Mouse (Mus musculus): ENCODE results near the gene Tdrd12. TPM values are rescaled to one million over a fixed set of nuclear protein-coding genes. Genes with fewer than 3 reads are reported as not detected.
"Not testable (repeated sequence)": the region's sequence is repeated elsewhere in the genome, so short reads cannot be mapped to it uniquely, and the experiment has no call there.

Tdrd12 gene
- polyA plus RNA-seq, 1 experiment from 2014 or later, result 0.62 TPM

DNA sequence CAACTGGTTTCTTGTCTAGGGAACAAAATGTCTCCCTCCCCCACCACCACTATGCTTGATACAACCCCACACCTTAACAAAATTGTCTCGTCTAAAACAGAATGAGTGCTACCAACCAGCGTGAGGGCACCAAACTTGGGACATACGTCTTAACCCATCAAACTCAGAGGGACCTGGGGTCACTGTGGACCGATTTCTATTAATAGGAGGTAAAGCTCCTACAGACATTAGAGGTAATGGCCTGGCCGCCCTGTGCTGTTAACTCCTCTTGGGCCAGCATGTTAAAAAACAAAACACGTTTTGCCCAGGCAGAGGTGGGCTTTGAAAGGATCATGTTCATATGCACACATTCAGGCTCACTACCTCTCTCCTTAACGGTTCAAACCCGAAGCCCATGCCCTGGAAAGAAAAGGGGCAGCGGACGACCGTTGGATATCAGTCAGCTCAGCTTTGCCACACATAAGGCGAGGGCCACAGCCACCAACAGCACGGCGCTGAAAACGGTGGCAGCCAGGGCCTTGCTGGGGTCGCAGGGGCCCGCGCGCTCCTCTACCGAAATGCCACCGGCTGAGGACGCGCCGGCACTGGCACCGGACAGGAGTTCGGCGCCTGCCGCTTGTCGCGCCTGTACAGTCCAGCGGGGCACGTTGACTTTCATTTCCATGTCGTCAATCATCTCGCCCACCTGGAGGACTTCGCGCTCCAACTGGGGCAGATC lies 46.7 kb upstream of the Tdrd12 start:
- no peak for DNase-seq (ENCODE audit: low spot score)
- Histone ChIP-seq H3K36me3 (ENCODE audit: insufficient read depth, low read length) (no peaks in the 10 kb centered on the region), H3K9me3 (replicated peaks; ENCODE audit: low read length) (no peaks in the 10 kb centered on the region), H3K4me2 (ENCODE audit: low read length) (peak overlapping the region; percentile 88), H3K27ac (no peak overlapping the region), H3K9ac (ENCODE audit: low read depth, low read length) (peak overlapping the region; percentile 24; the same call in 1 of the 2 replicates), H3K27me3 (ENCODE audit: insufficient read depth, low read length) (peaks cover 26% of the 10 kb centered on the region), H3K4me3 (replicated peaks; ENCODE audit: low read depth, low read length) (peak overlapping the region; percentile 72), H3K4me1 (replicated peaks; ENCODE audit: insufficient read depth, low read length) (0 out of 2 replicates have a peak, but pooled peaks cover 4% of the 10 kb centered on the region)
- WGBS, result 6% methylated on average over 36 of the region's 36 CpGs
- no peak for TF ChIP-seq CTCF (IDR thresholded peaks at IDR 0.05; ENCODE audit: low read depth)
- no peak for ATAC-seq (replicated peaks; ENCODE audit: low FRiP score, low read depth)

DNA sequence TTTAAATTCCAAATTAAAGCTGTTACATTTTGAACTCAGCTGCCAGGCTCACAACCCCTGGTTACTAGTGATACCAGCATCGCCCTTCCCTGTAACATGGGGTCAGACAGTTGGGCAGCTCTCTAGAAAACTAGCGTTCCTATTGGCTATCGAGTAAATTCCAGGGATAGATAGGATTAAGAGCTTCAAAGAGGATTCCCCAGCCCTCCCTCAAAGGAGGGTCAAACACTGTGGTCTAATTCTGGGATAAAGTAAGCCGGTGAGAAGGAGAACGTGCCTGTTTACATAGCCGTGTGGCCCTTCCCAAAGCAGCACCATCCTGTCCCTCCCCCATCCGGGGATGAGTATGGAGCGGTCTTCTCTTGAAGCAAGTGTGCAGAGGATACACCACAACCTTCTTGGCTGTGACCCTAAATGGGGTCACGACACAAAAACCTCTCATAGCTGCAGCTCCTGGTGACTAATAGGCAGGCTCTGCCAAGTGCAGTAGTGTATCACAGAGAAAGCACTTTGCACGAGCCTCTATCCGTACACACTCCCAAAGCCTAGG lies 46.0 kb upstream of the Tdrd12 start:
- Histone ChIP-seq H3K4me3 (replicated peaks; ENCODE audit: low read depth, low read length) (no peak overlapping the region), H3K9me3 (replicated peaks; ENCODE audit: low read length) (no peaks in the 10 kb centered on the region), H3K9ac (ENCODE audit: low read depth, low read length) (no peak overlapping the region), H3K4me2 (ENCODE audit: low read length) (no peak overlapping the region), H3K36me3 (ENCODE audit: insufficient read depth, low read length) (no peaks in the 10 kb centered on the region), H3K27ac (no peak overlapping the region), H3K27me3 (ENCODE audit: insufficient read depth, low read length) (peaks cover 26% of the 10 kb centered on the region), H3K4me1 (replicated peaks; ENCODE audit: insufficient read depth, low read length) (0 out of 2 replicates have a peak, but pooled peaks cover 4% of the 10 kb centered on the region)
- DNase-seq (ENCODE audit: low spot score) (no peak), ATAC-seq (replicated peaks; ENCODE audit: low FRiP score, low read depth) (no peak)
- WGBS, result 24% methylated on average over 11 of the region's 11 CpGs
- no peak for TF ChIP-seq CTCF (IDR thresholded peaks at IDR 0.05; ENCODE audit: low read depth)

DNA sequence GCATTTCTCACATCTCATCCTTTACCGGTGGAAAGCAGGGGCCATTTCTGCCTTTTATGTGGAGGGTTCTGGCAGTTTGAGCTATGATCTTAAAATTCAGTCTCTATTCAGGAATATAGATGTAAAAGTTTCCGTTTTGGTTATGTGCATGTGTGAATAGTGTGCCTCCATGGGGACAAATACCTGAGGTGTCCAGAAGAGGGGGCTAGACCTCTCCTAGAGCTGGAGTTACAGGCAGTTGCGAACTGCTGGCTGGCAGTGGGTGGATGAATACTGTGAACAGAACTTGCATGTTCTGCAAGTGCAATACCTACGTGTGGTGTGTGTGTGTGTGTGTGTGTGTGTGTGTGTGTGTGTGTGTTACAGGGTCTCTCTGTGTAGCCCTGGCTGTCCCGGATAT lies 45.2 kb upstream of the Tdrd12 start:
- Histone ChIP-seq H3K27me3 (ENCODE audit: insufficient read depth, low read length) (peaks cover 26% of the 10 kb centered on the region), H3K4me3 (replicated peaks; ENCODE audit: low read depth, low read length) (no peak overlapping the region), H3K9me3 (replicated peaks; ENCODE audit: low read length) (no peaks in the 10 kb centered on the region), H3K9ac (ENCODE audit: low read depth, low read length) (no peak overlapping the region), H3K4me2 (ENCODE audit: low read length) (no peak overlapping the region), H3K4me1 (replicated peaks; ENCODE audit: insufficient read depth, low read length) (0 out of 2 replicates have a peak, but pooled peaks cover 4% of the 10 kb centered on the region), H3K27ac (no peak overlapping the region), H3K36me3 (ENCODE audit: insufficient read depth, low read length) (no peaks in the 10 kb centered on the region)
- no peak for ATAC-seq (replicated peaks; ENCODE audit: low FRiP score, low read depth)
- peak; percentile 40; the same call in 1 of the 2 replicates for TF ChIP-seq CTCF (IDR thresholded peaks at IDR 0.05; ENCODE audit: low read depth)
- 77% methylated on average over 5 of the region's 5 CpGs for WGBS
- no peak for DNase-seq (ENCODE audit: low spot score)

DNA sequence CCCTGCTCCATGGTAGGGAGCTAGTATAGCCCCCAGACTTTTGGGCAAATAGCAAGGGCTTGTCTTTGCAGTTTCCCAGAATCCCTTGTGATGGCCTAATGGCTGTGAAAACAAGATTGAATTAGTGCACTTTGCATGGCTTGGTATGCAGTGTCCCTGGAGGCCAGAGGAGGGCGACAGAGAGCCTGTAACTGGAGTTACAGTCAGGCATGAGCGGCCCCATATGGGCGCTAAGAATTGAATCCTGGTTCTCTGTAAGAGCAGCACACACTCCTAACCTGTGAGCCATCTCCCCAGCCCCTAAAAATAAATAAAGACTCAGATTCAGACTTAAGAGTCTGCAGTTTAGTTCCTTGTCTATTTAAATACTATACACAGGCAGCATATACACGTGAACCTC lies 42.3 kb upstream of the Tdrd12 start:
- H3K4me1 ChIP-seq (replicated peaks; ENCODE audit: insufficient read depth, low read length), result 0 out of 2 replicates have a peak, but pooled peaks cover 4% of the 10 kb centered on the region
- peaks cover 24% of the 10 kb centered on the region for H3K27me3 ChIP-seq (ENCODE audit: insufficient read depth, low read length)
- no peak overlapping the region for H3K9ac ChIP-seq (ENCODE audit: low read depth, low read length)
- H3K4me3 ChIP-seq (replicated peaks; ENCODE audit: low read depth, low read length), result no peak overlapping the region
- no peaks in the 10 kb centered on the region for H3K9me3 ChIP-seq (replicated peaks; ENCODE audit: low read length)
- ATAC-seq (replicated peaks; ENCODE audit: low FRiP score, low read depth), result peak; percentile 35; the same call in 1 of the 2 replicates
- no peak overlapping the region for H3K27ac ChIP-seq
- no peak overlapping the region for H3K4me2 ChIP-seq (ENCODE audit: low read length)
- DNase-seq (ENCODE audit: low spot score), result peak; percentile 57
- WGBS, result 37% methylated on average over 4 of the region's 4 CpGs
- peak; percentile 76 for TF ChIP-seq CTCF (IDR thresholded peaks at IDR 0.05; ENCODE audit: low read depth)
- no peaks in the 10 kb centered on the region for H3K36me3 ChIP-seq (ENCODE audit: insufficient read depth, low read length)

DNA sequence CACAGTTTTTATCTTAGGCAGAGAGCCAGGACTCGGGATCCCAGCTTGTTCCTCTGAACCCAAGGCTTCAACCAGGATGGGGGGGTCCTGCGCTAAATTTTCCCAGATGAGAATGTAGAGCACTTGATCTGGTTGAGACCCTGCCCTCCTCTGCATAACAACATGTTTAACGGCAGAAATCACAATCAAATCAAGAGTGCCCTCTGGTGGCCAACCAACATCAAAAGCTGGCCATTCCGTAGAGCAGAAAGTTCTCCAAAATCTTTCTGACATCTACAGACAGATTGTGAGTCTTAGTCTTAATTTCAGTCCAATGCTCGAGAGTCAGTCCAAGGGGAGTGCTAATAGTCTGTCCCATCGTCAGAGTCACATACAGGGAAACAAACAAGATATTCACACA lies 33.3 kb upstream of the Tdrd12 start:
- H3K36me3 ChIP-seq (ENCODE audit: insufficient read depth, low read length); H3K27me3 ChIP-seq (ENCODE audit: insufficient read depth, low read length); H3K4me3 ChIP-seq (replicated peaks; ENCODE audit: low read depth, low read length); H3K9ac ChIP-seq (ENCODE audit: low read depth, low read length); H3K9me3 ChIP-seq (replicated peaks; ENCODE audit: low read length); DNase-seq (ENCODE audit: low spot score); H3K27ac ChIP-seq; H3K4me1 ChIP-seq (replicated peaks; ENCODE audit: insufficient read depth, low read length); H3K4me2 ChIP-seq (ENCODE audit: low read length); ATAC-seq (replicated peaks; ENCODE audit: low FRiP score, low read depth): not testable (repeated sequence)
- 35% methylated on average over 6 of the region's 6 CpGs for WGBS
- TF ChIP-seq CTCF (IDR thresholded peaks at IDR 0.05; ENCODE audit: low read depth), result peak; percentile 55

DNA sequence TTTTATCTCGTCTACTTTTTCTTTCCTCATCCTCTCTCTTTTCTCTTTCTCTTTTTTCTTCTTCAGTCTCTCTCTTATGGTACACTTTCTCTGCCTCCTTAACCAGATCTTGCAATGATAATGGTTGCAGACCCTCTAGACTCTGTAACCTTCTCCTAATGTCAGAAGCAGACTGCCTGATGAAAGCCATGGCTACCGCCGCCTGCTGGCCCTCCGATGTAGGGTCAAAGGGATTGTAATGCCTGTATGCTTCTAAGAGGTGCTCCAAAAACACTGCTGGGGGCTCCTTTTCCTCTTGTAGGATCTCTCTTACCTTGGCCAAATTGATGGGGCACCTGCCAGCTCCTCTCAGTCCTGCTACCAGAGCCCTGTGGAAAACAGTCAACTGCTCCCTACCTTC lies 32.2 kb upstream of the Tdrd12 start:
- not testable (repeated sequence) for H3K4me2 ChIP-seq (ENCODE audit: low read length); H3K4me3 ChIP-seq (replicated peaks; ENCODE audit: low read depth, low read length); H3K27me3 ChIP-seq (ENCODE audit: insufficient read depth, low read length); ATAC-seq (replicated peaks; ENCODE audit: low FRiP score, low read depth); H3K27ac ChIP-seq; DNase-seq (ENCODE audit: low spot score); H3K36me3 ChIP-seq (ENCODE audit: insufficient read depth, low read length); H3K9ac ChIP-seq (ENCODE audit: low read depth, low read length); H3K9me3 ChIP-seq (replicated peaks; ENCODE audit: low read length); H3K4me1 ChIP-seq (replicated peaks; ENCODE audit: insufficient read depth, low read length)
- WGBS, result 93% methylated on average over 4 of the region's 4 CpGs

DNA sequence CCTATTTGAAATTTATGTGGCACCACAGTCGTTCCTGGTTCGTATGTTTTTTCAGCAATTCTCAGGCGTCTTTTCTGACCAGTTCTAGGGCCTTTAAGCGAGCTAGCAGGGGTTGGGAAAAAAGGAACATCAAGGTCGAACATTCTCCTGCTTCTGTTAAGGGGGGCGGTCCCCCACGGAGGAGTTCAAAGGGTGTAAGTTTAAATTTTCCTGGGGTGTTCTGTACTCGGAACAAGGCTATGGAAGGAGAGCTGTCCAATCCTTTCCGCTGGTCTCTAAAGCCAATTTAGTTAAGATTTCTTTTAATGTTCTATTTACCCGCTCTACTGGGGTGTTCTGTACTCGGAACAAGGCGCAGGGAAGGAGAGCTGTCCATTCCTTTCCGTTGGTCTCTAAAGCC lies 28.4 kb upstream of the Tdrd12 start:
- not testable (repeated sequence) for H3K9me3 ChIP-seq (replicated peaks; ENCODE audit: low read length); H3K36me3 ChIP-seq (ENCODE audit: insufficient read depth, low read length); H3K9ac ChIP-seq (ENCODE audit: low read depth, low read length); H3K4me1 ChIP-seq (replicated peaks; ENCODE audit: insufficient read depth, low read length); H3K4me2 ChIP-seq (ENCODE audit: low read length); H3K27me3 ChIP-seq (ENCODE audit: insufficient read depth, low read length); H3K4me3 ChIP-seq (replicated peaks; ENCODE audit: low read depth, low read length); DNase-seq (ENCODE audit: low spot score); ATAC-seq (replicated peaks; ENCODE audit: low FRiP score, low read depth); H3K27ac ChIP-seq
- 66% methylated on average over 13 of the region's 13 CpGs for WGBS

DNA sequence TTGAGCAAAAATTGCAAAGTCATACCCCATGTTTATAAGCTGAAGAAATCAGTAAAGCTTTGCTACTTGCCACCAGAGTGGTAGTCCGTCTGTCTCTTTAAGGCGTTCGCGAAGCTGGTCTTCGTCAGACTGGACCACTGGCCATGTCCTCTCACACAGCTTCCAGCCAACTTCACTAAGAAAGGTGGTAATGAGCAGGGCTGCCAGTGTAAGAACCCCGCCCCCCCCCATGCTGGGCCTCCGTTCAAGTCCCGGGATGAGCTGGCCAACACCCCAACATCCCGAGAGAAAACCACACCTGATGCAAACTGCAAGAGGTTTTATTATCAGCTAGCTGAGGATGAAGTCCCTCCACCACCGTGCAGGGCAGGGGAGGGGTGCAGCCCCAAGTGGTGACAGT lies 27.3 kb upstream of the Tdrd12 start:
- not testable (repeated sequence) for H3K9me3 ChIP-seq (replicated peaks; ENCODE audit: low read length); H3K27ac ChIP-seq; H3K27me3 ChIP-seq (ENCODE audit: insufficient read depth, low read length); H3K36me3 ChIP-seq (ENCODE audit: insufficient read depth, low read length); H3K4me2 ChIP-seq (ENCODE audit: low read length); DNase-seq (ENCODE audit: low spot score); H3K9ac ChIP-seq (ENCODE audit: low read depth, low read length); ATAC-seq (replicated peaks; ENCODE audit: low FRiP score, low read depth); H3K4me1 ChIP-seq (replicated peaks; ENCODE audit: insufficient read depth, low read length); H3K4me3 ChIP-seq (replicated peaks; ENCODE audit: low read depth, low read length)
- 82% methylated on average over 10 of the region's 10 CpGs for WGBS
